Mouse (Mus musculus): ENCODE results near the gene Slc26a8.

Gene Slc26a8

GRCm38 (mm10) chr17:28588591-28588990 is 101.4 kb downstream of the Slc26a8 start:
- DNase-seq, result no peak

All from right cerebral cortex, postnatal 4 days (tissue).